Mouse (Mus musculus) embryonic facial prominence, embryonic 11.5 days (tissue): ENCODE data around the gene Tcl1. TPM values are rescaled to one million over a fixed set of nuclear protein-coding genes. Genes with fewer than 3 reads are reported as not detected.
A peak's percentile ranks its signal among the peaks of the same experiment; 100 is the strongest.

Experiments used
- ATAC-seq: fragments of 200-750 bp; cut with Nextera tagmentation; replicated peaks from 2 replicates; pipeline ENCODE4 v1.8.0; 2017; ENCODE audit warnings: low read depth; ENCODE audit not compliant: insufficient number of reproducible peaks, low FRiP score, low TSS enrichment
- DNase-seq: peaks from one replicate; pipeline ENCODE4 v3.0.0-alpha.2; 2015; ENCODE audit warnings: low spot score
- H3K27ac ChIP-seq: fragments of 300-500 bp; sonication (generic); replicated peaks from 2 replicates; pipeline ENCODE4 v1.5.1; 2014; ENCODE audit warnings: mild to moderate bottlenecking, low read depth, low read length, control low read depth
- H3K27me3 ChIP-seq: fragments of 300-500 bp; sonication (generic); 2 replicates; pipeline ENCODE4 v1.6.1; 2014; ENCODE audit warnings: mild to moderate bottlenecking, low read length, moderate library complexity, mixed read lengths; ENCODE audit not compliant: control insufficient read depth, insufficient read depth
- H3K36me3 ChIP-seq: fragments of 300-500 bp; sonication (generic); replicated peaks from 2 replicates; pipeline ENCODE4 v1.6.1; 2014; ENCODE audit warnings: low read depth, mild to moderate bottlenecking, low read length, moderate library complexity, mixed read lengths; ENCODE audit not compliant: control insufficient read depth, insufficient read depth
- H3K4me1 ChIP-seq: fragments of 300-500 bp; sonication (generic); 2 replicates; pipeline ENCODE4 v1.6.1; 2014; ENCODE audit warnings: low read length, mixed read lengths; ENCODE audit not compliant: control insufficient read depth, insufficient read depth
- H3K4me2 ChIP-seq: fragments of 300-500 bp; sonication (generic); 2 replicates; pipeline ENCODE4 v1.6.1; 2014; ENCODE audit warnings: low read depth, mild to moderate bottlenecking, control low read depth, low read length, moderate library complexity
- H3K4me3 ChIP-seq: fragments of 300-500 bp; sonication (generic); 2 replicates; pipeline ENCODE4 v1.5.1; 2014; ENCODE audit warnings: low read depth, low read length, control low read depth
- H3K9ac ChIP-seq: fragments of 300-500 bp; sonication (generic); replicated peaks from 2 replicates; pipeline ENCODE4 v1.6.1; 2014; ENCODE audit warnings: mild to moderate bottlenecking, control low read depth, low read length
- H3K9me3 ChIP-seq: fragments of 300-500 bp; sonication (generic); replicated peaks from 2 replicates; pipeline ENCODE4 v1.6.1; 2016; ENCODE audit warnings: mild to moderate bottlenecking, low read length, inconsistent platforms, mixed read lengths; ENCODE audit not compliant: control insufficient read depth
- WGBS: fragments of 180-500 bp; shearing (Covaris S2); extraction: QIAGEN DNeasy Blood & Tissue Kit; methylation state at CpG from one replicate; pipeline ENCODE4 v1.1.7; 2014; 5-methylcytosine and 5-hydroxymethylcytosine counted together
- polyA plus RNA-seq: library from polyadenylated mRNA; unstranded; fragments of >200 nt; fragmentation: Nextera tagmentation; extraction: Ambion mirVana; gene quantifications from 2 replicates; pipeline ENCODE4 v1.2.1, GENCODE M21; 2014

Gene Tcl1
- polyA plus RNA-seq, result not detected in 2 replicates

- H3K9ac ChIP-seq, result no peak within 1 kb of the TSS
Observed at GRCm38 (mm10) chr12:105222601-105223319, at the start of gene Tcl1. Gene Tcl1 (minus strand): TSS chr12:105222793.

GRCm38 (mm10) chr12:105271016-105271965 is 48.7 kb upstream of the Tcl1 start:
- Histone ChIP-seq H3K9ac (no peak overlapping the region), H3K4me2 (no peak overlapping the region), H3K4me3 (no peak overlapping the region), H3K36me3 (no peaks in the 10 kb centered on the region), H3K4me1 (no peaks in the 10 kb centered on the region), H3K9me3 (no peaks in the 10 kb centered on the region), H3K27me3 (no peaks in the 10 kb centered on the region), H3K27ac (no peak overlapping the region)
- DNase-seq (peak; percentile 24), ATAC-seq (no peak)
- 64% methylated on average over 17 of the region's 17 CpGs for WGBS

More at GRCm38 (mm10) chr12:105222601-105223319, at the start of gene Tcl1:
- Histone ChIP-seq H3K4me1 (no peaks in the 10 kb centered on the region), H3K36me3 (no peaks in the 10 kb centered on the region), H3K4me3 (no peak within 1 kb of the TSS), H3K27me3 (no peaks in the 10 kb centered on the region), H3K9me3 (no peaks in the 10 kb centered on the region), H3K4me2 (no peak within 1 kb of the TSS), H3K27ac (no peak within 1 kb of the TSS)
- ATAC-seq (no peak), DNase-seq (no peak)
- WGBS, result 93% methylated on average over 22 of the region's 22 CpGs

DNA sequence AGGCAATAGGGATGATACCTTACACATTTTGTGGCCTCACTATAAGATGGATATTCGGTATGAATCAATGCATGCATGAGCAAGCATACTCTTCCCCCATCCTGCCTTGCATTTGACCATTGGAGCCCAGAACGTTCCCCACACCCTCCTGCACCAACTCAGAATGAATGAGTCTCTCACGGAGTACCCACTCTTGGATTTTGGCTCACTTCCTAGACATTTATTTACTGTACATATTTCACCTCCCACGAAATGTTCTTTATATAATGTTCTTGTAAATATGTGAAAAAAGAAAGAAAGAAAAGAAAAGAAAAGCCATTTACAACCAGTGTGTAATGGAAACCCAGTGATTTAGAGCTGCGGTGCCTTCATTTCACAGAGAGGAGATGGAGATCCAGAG is 44.5 kb upstream of the Tcl1 start:
- H3K36me3 ChIP-seq, result no peaks in the 10 kb centered on the region
- no peak overlapping the region for H3K9ac ChIP-seq
- no peaks in the 10 kb centered on the region for H3K4me1 ChIP-seq
- WGBS, result 76% methylated on average over 5 of the region's 5 CpGs
- no peak overlapping the region for H3K27ac ChIP-seq
- H3K4me3 ChIP-seq, result no peak overlapping the region
- H3K9me3 ChIP-seq, result no peaks in the 10 kb centered on the region
- H3K4me2 ChIP-seq, result no peak overlapping the region
- no peaks in the 10 kb centered on the region for H3K27me3 ChIP-seq
- DNase-seq (no peak), ATAC-seq (no peak)

DNA sequence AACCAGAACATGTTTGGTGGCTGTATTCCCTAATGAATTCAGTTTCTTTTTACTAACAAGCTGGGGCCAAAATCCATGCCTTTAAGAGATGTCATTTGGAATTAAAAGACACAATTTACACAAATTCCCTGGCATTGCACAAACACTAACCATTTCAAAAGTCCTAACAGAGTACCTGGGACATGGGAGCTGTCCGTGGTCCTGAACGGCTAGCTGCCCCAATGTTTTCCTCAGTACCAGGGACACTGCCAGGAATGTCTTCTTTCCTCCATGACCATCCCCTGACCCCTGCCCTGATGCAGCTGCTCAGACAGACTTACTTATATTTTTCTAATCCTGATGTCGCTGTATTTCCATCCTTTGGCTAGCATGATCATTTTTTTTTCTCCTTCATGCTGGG is 43.5 kb upstream of the Tcl1 start:
- WGBS, result 6% methylated on average over 3 of the region's 3 CpGs

DNA sequence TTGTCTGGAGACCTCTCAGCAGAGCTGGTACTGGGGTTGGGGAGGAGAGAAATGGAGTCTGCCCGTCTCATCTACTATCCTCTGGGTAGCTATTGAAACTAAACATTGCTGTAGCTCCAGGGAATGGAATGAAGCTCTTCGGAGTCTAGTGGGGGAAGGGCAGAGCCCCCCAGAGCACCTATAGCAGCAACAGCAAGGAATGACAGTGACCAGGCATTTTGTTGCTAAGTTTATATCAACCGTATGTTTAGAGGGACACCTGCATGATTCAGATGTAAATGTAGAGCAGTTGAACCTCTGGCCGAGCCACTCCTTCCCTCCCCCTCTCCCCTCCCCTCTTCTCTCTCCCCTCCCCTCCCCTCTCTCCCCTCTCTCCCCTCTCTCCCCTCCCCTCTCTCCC is 36.6 kb upstream of the Tcl1 start:
- Histone ChIP-seq H3K4me2 (no peak overlapping the region), H3K4me3 (no peak overlapping the region), H3K27ac (no peak overlapping the region), H3K9ac (no peak overlapping the region), H3K27me3 (no peaks in the 10 kb centered on the region), H3K4me1 (no peaks in the 10 kb centered on the region), H3K36me3 (no peaks in the 10 kb centered on the region), H3K9me3 (no peaks in the 10 kb centered on the region)
- ATAC-seq (no peak), DNase-seq (no peak)
- WGBS, result 23% methylated on average over 4 of the region's 4 CpGs

More for the DNA sequence above, 43.5 kb upstream of the Tcl1 start:
- no peaks in the 10 kb centered on the region for H3K9me3 ChIP-seq
- H3K36me3 ChIP-seq, result no peaks in the 10 kb centered on the region
- no peaks in the 10 kb centered on the region for H3K27me3 ChIP-seq
- peak; percentile 86 for DNase-seq
- no peaks in the 10 kb centered on the region for H3K4me1 ChIP-seq
- H3K4me3 ChIP-seq, result no peak overlapping the region
- H3K27ac ChIP-seq, result no peak overlapping the region
- no peak overlapping the region for H3K4me2 ChIP-seq
- ATAC-seq, result no peak
- no peak overlapping the region for H3K9ac ChIP-seq

GRCm38 (mm10) chr12:105258787-105259186 is 36.2 kb upstream of the Tcl1 start:
- Histone ChIP-seq H3K4me2 (no peak overlapping the region), H3K27ac (no peak overlapping the region), H3K9ac (no peak overlapping the region), H3K9me3 (no peaks in the 10 kb centered on the region), H3K27me3 (no peaks in the 10 kb centered on the region), H3K4me3 (no peak overlapping the region), H3K36me3 (no peaks in the 10 kb centered on the region), H3K4me1 (no peaks in the 10 kb centered on the region)
- peak; percentile 53 for DNase-seq
- ATAC-seq, result no peak
- WGBS, result 8% methylated on average over 9 of the region's 9 CpGs

- Histone ChIP-seq H3K4me1 (no peaks in the 10 kb centered on the region), H3K27ac (no peak overlapping the region), H3K9me3 (no peaks in the 10 kb centered on the region), H3K4me3 (no peak overlapping the region), H3K36me3 (no peaks in the 10 kb centered on the region), H3K9ac (no peak overlapping the region), H3K4me2 (no peak overlapping the region), H3K27me3 (no peaks in the 10 kb centered on the region)
- WGBS, result 90% methylated on average over 3 of the region's 3 CpGs
- DNase-seq (no peak), ATAC-seq (no peak)
Observed at GRCm38 (mm10) chr12:105253796-105254195, 31.2 kb upstream of the Tcl1 start.

DNA sequence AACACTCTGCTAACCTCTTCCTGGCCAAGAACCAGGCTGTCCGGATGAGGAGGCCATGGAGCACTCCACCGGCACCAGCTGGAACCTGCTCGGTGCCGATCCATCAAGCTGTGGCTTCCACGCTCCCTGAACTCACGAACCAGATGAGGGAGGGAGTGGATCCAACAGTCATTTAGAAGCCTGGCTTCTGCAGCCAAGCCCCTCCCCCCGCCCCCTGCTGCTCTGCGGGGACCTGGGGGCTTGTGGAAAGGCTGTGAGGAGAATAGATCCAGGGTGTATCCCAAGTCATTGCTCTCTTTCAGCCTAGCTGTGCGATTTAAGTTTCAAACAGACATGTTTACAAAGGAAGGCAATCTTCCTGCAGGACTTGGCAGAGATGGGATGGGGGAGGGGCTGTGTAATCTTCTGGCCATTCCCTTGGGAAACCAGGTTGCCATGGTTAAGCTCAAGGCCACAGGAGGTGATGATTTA is 26.2 kb upstream of the Tcl1 start:
- Histone ChIP-seq H3K9me3 (no peaks in the 10 kb centered on the region), H3K36me3 (no peaks in the 10 kb centered on the region), H3K4me3 (no peak overlapping the region), H3K27me3 (no peaks in the 10 kb centered on the region), H3K4me2 (peak overlapping the region; percentile 17), H3K4me1 (no peaks in the 10 kb centered on the region), H3K27ac (no peak overlapping the region), H3K9ac (no peak overlapping the region)
- 9% methylated on average over 9 of the region's 9 CpGs for WGBS
- DNase-seq, result peak; percentile 10
- ATAC-seq, result no peak
